Mouse (Mus musculus) intestine, embryonic 15.5 days (tissue): ENCODE results near the gene Ulk1. TPM values are rescaled to one million over a fixed set of nuclear protein-coding genes. Genes with fewer than 3 reads are reported as not detected.
"Not testable (repeated sequence)": the region's sequence is repeated elsewhere in the genome, so short reads cannot be mapped to it uniquely, and the experiment has no call there.

Source experiments
- ATAC-seq: fragments of 200-750 bp; cut with Nextera tagmentation; 2 replicates; pipeline ENCODE4 v1.8.0; 2017; ENCODE audit warnings: moderate TSS enrichment, moderate library complexity
- H3K27ac ChIP-seq: fragments of 300-500 bp; sonication (generic); 2 replicates; pipeline ENCODE4 v1.5.1; 2015; ENCODE audit warnings: mild to moderate bottlenecking, inconsistent platforms
- H3K27me3 ChIP-seq: fragments of 300-500 bp; sonication (generic); replicated peaks from 2 replicates; pipeline ENCODE4 v1.6.1; 2015; ENCODE audit warnings: inconsistent platforms
- H3K36me3 ChIP-seq: fragments of 300-500 bp; sonication (generic); 2 replicates; pipeline ENCODE4 v1.6.1; 2015; ENCODE audit warnings: inconsistent platforms
- H3K4me1 ChIP-seq: fragments of 300-500 bp; sonication (generic); replicated peaks from 2 replicates; pipeline ENCODE4 v1.6.1; 2015; ENCODE audit warnings: inconsistent platforms
- H3K4me2 ChIP-seq: fragments of 300-500 bp; sonication (generic); replicated peaks from 2 replicates; pipeline ENCODE4 v1.6.1; 2015; ENCODE audit warnings: mild to moderate bottlenecking, inconsistent platforms
- H3K4me3 ChIP-seq: fragments of 300-500 bp; sonication (generic); replicated peaks from 2 replicates; pipeline ENCODE4 v1.5.1; 2015; ENCODE audit warnings: inconsistent platforms
- H3K9ac ChIP-seq: fragments of 300-500 bp; sonication (generic); 2 replicates; pipeline ENCODE4 v1.6.1; 2015; ENCODE audit warnings: inconsistent platforms
- H3K9me3 ChIP-seq: fragments of 300-500 bp; sonication (generic); 2 replicates; pipeline ENCODE4 v1.6.1; 2016; ENCODE audit warnings: inconsistent platforms
- WGBS: fragments of 180-500 bp; shearing (Covaris S2); methylation state at CpG from one replicate; pipeline ENCODE4 v1.1.7; 2015; 5-methylcytosine and 5-hydroxymethylcytosine counted together
- polyA plus RNA-seq: library from polyadenylated mRNA; unstranded; fragments of >200 nt; fragmentation: Nextera tagmentation; extraction: Ambion mirVana; gene quantifications from 2 replicates; pipeline ENCODE4 v1.2.1, GENCODE M21; 2015

Gene Ulk1
- polyA plus RNA-seq = 10.3 and 12.4 TPM in 2 replicates

- H3K27ac ChIP-seq = peak within 1 kb of the TSS; percentile 86
- H3K27me3 ChIP-seq = no peaks in the 10 kb centered on the region
- peak within 1 kb of the TSS; percentile 90 for H3K4me2 ChIP-seq
- H3K4me1 ChIP-seq = peaks cover 22% of the 10 kb centered on the region
- peak within 1 kb of the TSS; percentile 96 for H3K4me3 ChIP-seq
- WGBS = under 1% methylated on average over 80 of the region's 80 CpGs
- ATAC-seq = peak; percentile 97
- H3K9ac ChIP-seq = peak within 1 kb of the TSS; percentile 96
- no peaks in the 10 kb centered on the region for H3K36me3 ChIP-seq
- no peaks in the 10 kb centered on the region for H3K9me3 ChIP-seq
Measured at GRCm38 (mm10) chr5:110809667-110810325, at the start of gene Ulk1. Gene Ulk1, minus strand, starts transcription at chr5:110810097.

GRCm38 (mm10) chr5:110859013-110859650, 49.2 kb upstream of the Ulk1 start:
- H3K27me3 ChIP-seq = no peaks in the 10 kb centered on the region
- H3K4me2 ChIP-seq = peak overlapping the region; percentile 47
- peak overlapping the region; percentile 65 for H3K27ac ChIP-seq
- no peaks in the 10 kb centered on the region for H3K4me1 ChIP-seq
- no peak overlapping the region for H3K9ac ChIP-seq
- H3K4me3 ChIP-seq = peak overlapping the region; percentile 20; the same call in 1 of the 2 replicates
- WGBS = 18% methylated on average over 13 of the region's 13 CpGs
- H3K36me3 ChIP-seq = no peaks in the 10 kb centered on the region; the same call in 1 of the 2 replicates
- peak; percentile 74 for ATAC-seq
- no peaks in the 10 kb centered on the region for H3K9me3 ChIP-seq

GRCm38 (mm10) chr5:110857091-110857490, 47.2 kb upstream of the Ulk1 start:
- no peak overlapping the region for H3K9ac ChIP-seq
- no peaks in the 10 kb centered on the region for H3K27me3 ChIP-seq
- 47% methylated on average over 5 of the region's 5 CpGs for WGBS
- no peaks in the 10 kb centered on the region for H3K4me1 ChIP-seq
- no peak for ATAC-seq
- no peak overlapping the region; the same call in 1 of the 2 replicates for H3K27ac ChIP-seq
- no peaks in the 10 kb centered on the region for H3K9me3 ChIP-seq
- no peak overlapping the region for H3K4me3 ChIP-seq
- H3K4me2 ChIP-seq = no peak overlapping the region
- H3K36me3 ChIP-seq = no peaks in the 10 kb centered on the region; the same call in 1 of the 2 replicates

- H3K4me1 ChIP-seq = no peaks in the 10 kb centered on the region
- H3K36me3 ChIP-seq = peaks cover 4% of the 10 kb centered on the region; the same call in 1 of the 2 replicates
- no peak overlapping the region for H3K27ac ChIP-seq
- H3K9me3 ChIP-seq = no peaks in the 10 kb centered on the region
- H3K27me3 ChIP-seq = no peaks in the 10 kb centered on the region
- no peak overlapping the region for H3K9ac ChIP-seq
- H3K4me2 ChIP-seq = no peak overlapping the region
- no peak overlapping the region for H3K4me3 ChIP-seq
- ATAC-seq = no peak
- WGBS = 79% methylated on average over 1 of the region's 1 CpGs
Measured at GRCm38 (mm10) chr5:110852990-110853389, 43.1 kb upstream of the Ulk1 start.

- 94% methylated on average over 14 of the region's 14 CpGs for WGBS
- Histone ChIP-seq H3K4me1 (peaks cover 10% of the 10 kb centered on the region), H3K9me3 (no peaks in the 10 kb centered on the region), H3K4me2 (peak overlapping the region; percentile 87; the same call in 1 of the 2 replicates), H3K9ac (no peak overlapping the region), H3K27me3 (no peaks in the 10 kb centered on the region), H3K27ac (no peak overlapping the region), H3K4me3 (peak overlapping the region; percentile 66; the same call in 1 of the 2 replicates), H3K36me3 (peaks cover 9% of the 10 kb centered on the region)
- no peak for ATAC-seq
Measured at GRCm38 (mm10) chr5:110841046-110841862, 31.4 kb upstream of the Ulk1 start.

- no peaks in the 10 kb centered on the region for H3K27me3 ChIP-seq
- H3K4me3 ChIP-seq = peak overlapping the region; percentile 66
- no peak for ATAC-seq
- H3K4me2 ChIP-seq = peak overlapping the region; percentile 87
- WGBS = 14% methylated on average over 4 of the region's 4 CpGs
- H3K4me1 ChIP-seq = peaks cover 10% of the 10 kb centered on the region
- H3K9ac ChIP-seq = peak overlapping the region; percentile 56
- peaks cover 9% of the 10 kb centered on the region for H3K36me3 ChIP-seq
- peak overlapping the region; percentile 84 for H3K27ac ChIP-seq
- H3K9me3 ChIP-seq = no peaks in the 10 kb centered on the region
Measured at GRCm38 (mm10) chr5:110840465-110840864, 30.6 kb upstream of the Ulk1 start.

- Histone ChIP-seq H3K27me3 (no peaks in the 10 kb centered on the region), H3K9ac (peak within 1 kb of the TSS; percentile 70), H3K4me2 (peak within 1 kb of the TSS; percentile 87), H3K27ac (peak within 1 kb of the TSS; percentile 84), H3K36me3 (peaks cover 9% of the 10 kb centered on the region), H3K4me1 (peaks cover 10% of the 10 kb centered on the region), H3K9me3 (no peaks in the 10 kb centered on the region), H3K4me3 (peak within 1 kb of the TSS; percentile 66)
- WGBS = under 1% methylated on average over 41 of the region's 41 CpGs
- ATAC-seq = peak; percentile 97
Measured at GRCm38 (mm10) chr5:110839678-110840365, 29.9 kb upstream of the Ulk1 start, which contains the start of the genes Hscb and Chek2. Gene Hscb, minus strand, starts transcription at chr5:110839777. Gene Chek2, plus strand, starts transcription at chr5:110839979.

- Histone ChIP-seq H3K4me1 (peaks cover 10% of the 10 kb centered on the region), H3K27ac (peak overlapping the region; percentile 82), H3K9ac (peak overlapping the region; percentile 70), H3K27me3 (no peaks in the 10 kb centered on the region), H3K36me3 (peaks cover 5% of the 10 kb centered on the region; the same call in 1 of the 2 replicates), H3K4me2 (peak overlapping the region; percentile 87), H3K4me3 (peak overlapping the region; percentile 66), H3K9me3 (no peaks in the 10 kb centered on the region)
- 4% methylated on average over 28 of the region's 28 CpGs for WGBS
- peak; percentile 75 for ATAC-seq
Measured at GRCm38 (mm10) chr5:110839038-110839677, 29.3 kb upstream of the Ulk1 start.

- not testable (repeated sequence) for H3K36me3 ChIP-seq, H3K4me2 ChIP-seq, H3K4me3 ChIP-seq, H3K27ac ChIP-seq, H3K9ac ChIP-seq, ATAC-seq, H3K4me1 ChIP-seq, H3K9me3 ChIP-seq, H3K27me3 ChIP-seq
- WGBS = 89% methylated on average over 5 of the region's 5 CpGs
Measured at GRCm38 (mm10) chr5:110838016-110838415, 28.1 kb upstream of the Ulk1 start.

- no peak overlapping the region for H3K4me3 ChIP-seq
- WGBS = 14% methylated on average over 3 of the region's 3 CpGs
- H3K27me3 ChIP-seq = no peaks in the 10 kb centered on the region
- H3K36me3 ChIP-seq = no peaks in the 10 kb centered on the region
- H3K4me1 ChIP-seq = peaks cover 10% of the 10 kb centered on the region
- ATAC-seq = no peak; the same call in 1 of the 2 replicates
- no peak overlapping the region for H3K9ac ChIP-seq
- no peaks in the 10 kb centered on the region for H3K9me3 ChIP-seq
- H3K27ac ChIP-seq = no peak overlapping the region
- no peak overlapping the region for H3K4me2 ChIP-seq
Measured at GRCm38 (mm10) chr5:110835959-110836358, 26.1 kb upstream of the Ulk1 start.

GRCm38 (mm10) chr5:110831036-110831720, 21.3 kb upstream of the Ulk1 start:
- H3K27ac ChIP-seq = no peak overlapping the region
- no peak overlapping the region for H3K4me2 ChIP-seq
- WGBS = 92% methylated on average over 5 of the region's 5 CpGs
- no peaks in the 10 kb centered on the region for H3K4me1 ChIP-seq
- no peak overlapping the region for H3K4me3 ChIP-seq
- H3K36me3 ChIP-seq = no peaks in the 10 kb centered on the region
- H3K9me3 ChIP-seq = no peaks in the 10 kb centered on the region
- H3K9ac ChIP-seq = no peak overlapping the region
- H3K27me3 ChIP-seq = no peaks in the 10 kb centered on the region
- ATAC-seq = no peak
